Mouse (Mus musculus) T-helper 2 cell (primary cell): Measurements from ENCODE around the gene Mrpl16.

ENCODE experiments used
- in situ Hi-C: fragments of 300-600 bp; cut with MboI, MseI; formaldehyde crosslinking; loops from one replicate; pipeline ENCODE4 v1.15.1; 2025; ENCODE audit warnings: high pct_unique_total_duplicates

The Mrpl16 gene

GRCm38 (mm10) chr19:11770205-11770892 is at the start of gene Mrpl16:
TSS of gene Mrpl16 (plus strand) at chr19:11770391.
- in situ Hi-C loops, result loop anchor here (5.0 kb wide), 1 partner anchor 222 kb away; no protein-coding TSS in a partner anchor

GRCm38 (mm10) chr19:11723870-11724269 is 46.3 kb upstream of the Mrpl16 start:
- in situ Hi-C loops, result no loop called here

- in situ Hi-C loops, result no loop called here
Measured at GRCm38 (mm10) chr19:11724275-11724674, 45.9 kb upstream of the Mrpl16 start.

- in situ Hi-C loops, result no loop called here
Measured at GRCm38 (mm10) chr19:11725915-11726314, 44.3 kb upstream of the Mrpl16 start.

- in situ Hi-C loops, result no loop called here
Measured at GRCm38 (mm10) chr19:11727304-11727703, 42.9 kb upstream of the Mrpl16 start.

GRCm38 (mm10) chr19:11730278-11730677 is 39.9 kb upstream of the Mrpl16 start:
- in situ Hi-C loops, result no loop called here

- in situ Hi-C loops, result no loop called here
Measured at GRCm38 (mm10) chr19:11736455-11736854, 33.7 kb upstream of the Mrpl16 start.

GRCm38 (mm10) chr19:11745680-11746079 is 24.5 kb upstream of the Mrpl16 start:
- in situ Hi-C loops, result no loop called here

- in situ Hi-C loops, result no loop called here
Measured at GRCm38 (mm10) chr19:11747298-11747697, 22.9 kb upstream of the Mrpl16 start, which contains the start of gene Gif. TSS of gene Gif (plus strand) at chr19:11747554.

GRCm38 (mm10) chr19:11765059-11765458 is 5.1 kb upstream of the Mrpl16 start:
- in situ Hi-C loops, result loop anchor here (5.0 kb wide), 2 partner anchors 158 to 418 kb away; no protein-coding TSS in a partner anchor

- in situ Hi-C loops, result loop anchor here (5.0 kb wide), 2 partner anchors 159 to 419 kb away; no protein-coding TSS in a partner anchor
Measured at GRCm38 (mm10) chr19:11766413-11766812, 3.8 kb upstream of the Mrpl16 start.

- in situ Hi-C loops, result loop anchor here (5.0 kb wide), 2 partner anchors 161 to 421 kb away; no protein-coding TSS in a partner anchor
Measured at GRCm38 (mm10) chr19:11768163-11768562, 2.0 kb upstream of the Mrpl16 start.

GRCm38 (mm10) chr19:11769257-11769920 is 802 bp upstream of the Mrpl16 start:
- in situ Hi-C loops, result loop anchor here (5.0 kb wide), 2 partner anchors 162 to 422 kb away; no protein-coding TSS in a partner anchor

GRCm38 (mm10) chr19:11777191-11777865 is 7.1 kb downstream of the Mrpl16 start:
- in situ Hi-C loops, result loop anchor here (5.0 kb wide), 1 partner anchor 135 kb away; the partner anchor contains the start of gene Patl1

GRCm38 (mm10) chr19:11785409-11786154 is 15.4 kb downstream of the Mrpl16 start:
- in situ Hi-C loops, result no loop called here

- in situ Hi-C loops, result no loop called here
Measured at GRCm38 (mm10) chr19:11787826-11788225, 17.6 kb downstream of the Mrpl16 start.

- in situ Hi-C loops, result no loop called here
Measured at GRCm38 (mm10) chr19:11788876-11789275, 18.7 kb downstream of the Mrpl16 start.

- in situ Hi-C loops, result no loop called here
Measured at GRCm38 (mm10) chr19:11791825-11792224, 21.6 kb downstream of the Mrpl16 start.

GRCm38 (mm10) chr19:11793741-11794359 is 23.7 kb downstream of the Mrpl16 start:
- in situ Hi-C loops, result no loop called here

GRCm38 (mm10) chr19:11794447-11794846 is 24.3 kb downstream of the Mrpl16 start:
- in situ Hi-C loops, result no loop called here
